Mouse (Mus musculus): ENCODE measurements around the gene Neurl1b. TPM values are rescaled to one million over a fixed set of nuclear protein-coding genes. Genes with fewer than 3 reads are reported as not detected.

Gene Neurl1b
- polyA plus RNA-seq, 1 experiment, result 79.7 TPM

GRCm38 (mm10) chr17:26490910-26491309 is 76.3 kb downstream of the Neurl1b start:
- Histone ChIP-seq H3K27ac (ENCODE audit: insufficient read depth, low read depth, low read length) (0 out of 2 replicates have a peak overlapping the region, but pooled peaks have one; percentile 8), H3K4me3 (ENCODE audit: low read depth, low read length) (no peak overlapping the region), H3K27me3 (ENCODE audit: control insufficient read depth, insufficient read depth, low read length) (no peaks in the 10 kb centered on the region), H3K36me3 (ENCODE audit: control insufficient read depth, insufficient read depth, low read length) (no peaks in the 10 kb centered on the region), H3K4me1 (ENCODE audit: control insufficient read depth, insufficient read depth, insufficient read length, low read length) (no peaks in the 10 kb centered on the region; the same call in 1 of the 2 replicates)
- 54% methylated on average over 2 of the region's 2 CpGs for WGBS
- TF ChIP-seq CTCF (IDR thresholded peaks at IDR 0.05; ENCODE audit: extremely low read depth, insufficient read length, insufficient replicate concordance, low read depth, low read length), result no peak
- TF ChIP-seq POLR2A (IDR thresholded peaks at IDR 0.05; ENCODE audit: low read depth, low read length), result no peak

- no peak for TF ChIP-seq CTCF (IDR thresholded peaks at IDR 0.05; ENCODE audit: extremely low read depth, insufficient read length, insufficient replicate concordance, low read depth, low read length)
- no peak for TF ChIP-seq POLR2A (IDR thresholded peaks at IDR 0.05; ENCODE audit: low read depth, low read length)
- Histone ChIP-seq H3K4me3 (ENCODE audit: low read depth, low read length) (no peak overlapping the region), H3K27ac (ENCODE audit: insufficient read depth, low read depth, low read length) (no peak overlapping the region), H3K27me3 (ENCODE audit: control insufficient read depth, insufficient read depth, low read length) (no peaks in the 10 kb centered on the region), H3K4me1 (ENCODE audit: control insufficient read depth, insufficient read depth, insufficient read length, low read length) (no peaks in the 10 kb centered on the region; the same call in 1 of the 2 replicates), H3K36me3 (ENCODE audit: control insufficient read depth, insufficient read depth, low read length) (no peaks in the 10 kb centered on the region)
- WGBS, result 87% methylated on average over 3 of the region's 3 CpGs
Measured at GRCm38 (mm10) chr17:26492246-26492645, 77.6 kb downstream of the Neurl1b start.

GRCm38 (mm10) chr17:26494642-26495468 is 80.2 kb downstream of the Neurl1b start:
- TF ChIP-seq POLR2A (IDR thresholded peaks at IDR 0.05; ENCODE audit: low read depth, low read length), result no peak
- TF ChIP-seq CTCF (IDR thresholded peaks at IDR 0.05; ENCODE audit: extremely low read depth, insufficient read length, insufficient replicate concordance, low read depth, low read length), result no peak
- WGBS, result 85% methylated on average over 4 of the region's 4 CpGs
- H3K27me3 ChIP-seq (ENCODE audit: control insufficient read depth, insufficient read depth, low read length), result no peaks in the 10 kb centered on the region
- H3K4me3 ChIP-seq (ENCODE audit: low read depth, low read length), result no peak overlapping the region
- no peak overlapping the region for H3K27ac ChIP-seq (ENCODE audit: insufficient read depth, low read depth, low read length)
- H3K36me3 ChIP-seq (ENCODE audit: control insufficient read depth, insufficient read depth, low read length), result no peaks in the 10 kb centered on the region
- peaks cover 3% of the 10 kb centered on the region; the same call in 1 of the 2 replicates for H3K4me1 ChIP-seq (ENCODE audit: control insufficient read depth, insufficient read depth, insufficient read length, low read length)

Other genes starting within 250 kb of the Neurl1b start
- 1.6 and 247 TPM in 2 replicates for gene Pdia2, start 215.7 kb upstream of the Neurl1b start, polyA plus RNA-seq (2012; rRNA removed)
- gene Rgs11, start 211.9 kb upstream of the Neurl1b start, polyA plus RNA-seq (2012; rRNA removed), result 3.8 and 29.7 TPM in 2 replicates
- gene Arhgdig, start 207.0 kb upstream of the Neurl1b start, polyA plus RNA-seq (2012; rRNA removed), result 3.2 and 44.6 TPM in 2 replicates
- gene Fam234a, start 170.6 kb upstream of the Neurl1b start, polyA plus RNA-seq (2012; rRNA removed), result 154 and 290 TPM in 2 replicates
- gene Luc7l, start 161.9 kb upstream of the Neurl1b start, polyA plus RNA-seq (2012; rRNA removed), result 6.4 and 6.9 TPM in 2 replicates
- gene Ergic1, start 146.7 kb downstream of the Neurl1b start, polyA plus RNA-seq (2012; rRNA removed), result 64.7 and 68.6 TPM in 2 replicates
- 28.1 and 33.5 TPM in 2 replicates for gene Dusp1, start 147.3 kb downstream of the Neurl1b start, polyA plus RNA-seq (2012; rRNA removed)
- gene Atp6v0e, start 248.4 kb downstream of the Neurl1b start, polyA plus RNA-seq (2012; rRNA removed), result 84.0 and 119 TPM in 2 replicates

Data from small intestine, adult 2 months (tissue).